Comparison of ENCODE assay signal across 8 mouse cellular contexts in the genomic region with DNA sequence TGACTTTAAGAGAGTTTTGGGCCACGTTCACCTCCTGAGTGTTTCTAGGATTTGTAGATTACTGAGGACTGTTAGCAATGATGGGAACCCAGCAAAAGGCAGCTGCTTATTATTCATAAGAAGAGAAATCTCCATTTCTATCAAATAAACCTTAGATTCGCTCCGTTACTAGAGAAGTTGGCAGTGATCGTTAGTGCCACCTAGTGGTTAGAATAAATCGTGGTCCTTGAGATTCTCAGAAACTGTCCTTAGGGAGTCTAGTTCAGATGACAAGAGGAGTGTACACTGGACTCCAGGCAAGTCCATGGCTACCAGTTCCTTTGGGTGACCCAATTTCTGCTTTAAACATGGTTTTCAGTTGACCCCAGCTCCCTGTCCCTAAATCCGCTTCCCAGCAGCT. TPM values are rescaled to one million over a fixed set of nuclear protein-coding genes. Genes with fewer than 3 reads are reported as not detected.
DNase-seq lines count a peak whose midpoint lies in the region; ATAC-seq and TF ChIP-seq lines count a peak whose summit lies in the region.

No protein-coding gene starts in this region.

- no peaks in the 10 kb centered on the region for H3K4me1 ChIP-seq in G1E (ENCODE audit: insufficient read depth, low read depth, low read length)
- H3K4me1 ChIP-seq in heart, embryonic 14.5 days (ENCODE audit: control insufficient read depth in 2 of 2, insufficient read depth in 2 of 2, low read length in 2 of 2), result peaks cover 10 to 11% of the 10 kb centered on the region in 2 experiments
- H3K4me1 ChIP-seq in midbrain, embryonic 14.5 days (ENCODE audit: control insufficient read depth, insufficient read depth, low read length), result no peaks in the 10 kb centered on the region

- peak; percentile 72 for DNase-seq in layer of hippocampus, adult 9-10 months (ENCODE audit: low spot score)
- DNase-seq in layer of hippocampus, postnatal 25 days (ENCODE audit: extremely low spot score in 1 of 2, low spot score in 1 of 2), result no peak
- no peak for DNase-seq in G1E (ENCODE audit: low spot score)
- peak; percentile 74 for DNase-seq in adipocyte (ENCODE audit: low spot score)
- DNase-seq in midbrain, embryonic 14.5 days, result peak; percentile 88
- no peak for DNase-seq in thymus, postnatal 25 days

- TF ChIP-seq CTCF in G1E (IDR thresholded peaks at IDR 0.05; ENCODE audit: low read depth, low read length), result peak; percentile 39; the same call in 1 of the 2 replicates

- no peak for ATAC-seq in G1E (ENCODE audit: extremely low read depth, insufficient number of reproducible peaks, low FRiP score, poor library complexity, severe bottlenecking)
- no peak for ATAC-seq in heart, embryonic 14.5 days (ENCODE audit: insufficient number of reproducible peaks, insufficient read depth, low FRiP score, low read depth)
- no peak; the same call in 1 of the 2 replicates for ATAC-seq in midbrain, embryonic 14.5 days (ENCODE audit: low FRiP score, low TSS enrichment)
- ATAC-seq in inflammation-experienced regulatory T-cells, adult 6 months, result no peak

- H3K4me2 ChIP-seq in heart, embryonic 14.5 days (ENCODE audit: low read length), result peak overlapping the region; percentile 37; the same call in 1 of the 2 replicates
- no peak overlapping the region for H3K4me2 ChIP-seq in midbrain, embryonic 14.5 days (ENCODE audit: low read length)

- no peaks in the 10 kb centered on the region for H3K9me3 ChIP-seq in G1E (replicated peaks)
- no peaks in the 10 kb centered on the region for H3K9me3 ChIP-seq in heart, embryonic 14.5 days (ENCODE audit: control insufficient read depth, low read length)
- no peaks in the 10 kb centered on the region for H3K9me3 ChIP-seq in midbrain, embryonic 14.5 days (ENCODE audit: control insufficient read depth, low read length)

- no peaks in the 10 kb centered on the region for H3K36me3 ChIP-seq in G1E (replicated peaks)
- no peaks in the 10 kb centered on the region for H3K36me3 ChIP-seq in heart, embryonic 14.5 days (ENCODE audit: control insufficient read depth, insufficient read depth, low read length)
- no peaks in the 10 kb centered on the region for H3K36me3 ChIP-seq in midbrain, embryonic 14.5 days (ENCODE audit: control insufficient read depth, insufficient read depth, low read length)

- WGBS in heart, embryonic 14.5 days, result 21% methylated on average over 6 of the region's 6 CpGs
- 24% methylated on average over 6 of the region's 6 CpGs for WGBS in midbrain, embryonic 14.5 days

- H3K27me3 ChIP-seq in G1E (ENCODE audit: insufficient read depth, low read length), result 0 out of 2 replicates have a peak, but pooled peaks cover 7% of the 10 kb centered on the region
- H3K27me3 ChIP-seq in heart, embryonic 14.5 days (ENCODE audit: control insufficient read depth, insufficient read depth, low read length), result no peaks in the 10 kb centered on the region
- no peaks in the 10 kb centered on the region for H3K27me3 ChIP-seq in midbrain, embryonic 14.5 days (ENCODE audit: control insufficient read depth, insufficient read depth, low read length)

- H3K4me3 ChIP-seq in G1E (ENCODE audit: low read depth, low read length), result no peak overlapping the region
- H3K4me3 ChIP-seq in heart, embryonic 14.5 days (ENCODE audit: control insufficient read depth in 1 of 2, insufficient read depth in 1 of 2, low read depth in 1 of 2, low read length in 2 of 2), result no peak overlapping the region
- no peak overlapping the region for H3K4me3 ChIP-seq in midbrain, embryonic 14.5 days (replicated peaks; ENCODE audit: low read depth, low read length)

- H3K27ac ChIP-seq in heart, embryonic 14.5 days (replicated peaks in 1 of 2; ENCODE audit: control insufficient read depth in 1 of 2, insufficient read depth in 1 of 2, low read depth in 2 of 2, low read length in 2 of 2), result no peak overlapping the region
- no peak overlapping the region for H3K27ac ChIP-seq in midbrain, embryonic 14.5 days (replicated peaks; ENCODE audit: low read depth, low read length)

- H3K9ac ChIP-seq in heart, embryonic 14.5 days (ENCODE audit: low read length), result no peak overlapping the region
- H3K9ac ChIP-seq in midbrain, embryonic 14.5 days (replicated peaks; ENCODE audit: low read length), result no peak overlapping the region

RNA-seq across cellular contexts. Expression of gene Dst, which starts 58.3 kb away (rescaled TPM):
- total RNA-seq in layer of hippocampus, postnatal 25 days (2021), result 100 to 1,000 TPM; 186 to 223 TPM
- total RNA-seq in G1E (2014; fragmentation: Nextera tagmentation) (0.83 TPM in 1 of 2 replicates, not detected in the other), G1E (2017) (0.70 and 1.1 TPM in 2 replicates)
- not detected in 2 replicates for polyA plus RNA-seq in G1E (2012)
- polyA plus RNA-seq in heart, embryonic 14.5 days (2014; fragmentation: Nextera tagmentation; extraction: Ambion mirVana), result 38.2 and 38.6 TPM in 2 replicates
- polyA plus RNA-seq in midbrain, embryonic 14.5 days (2014; fragmentation: Nextera tagmentation; extraction: Ambion mirVana), result 53.2 and 59.8 TPM in 2 replicates
- 10 to 100 TPM; 18.1 to 31.7 (median 20.6) TPM for polyA plus RNA-seq in inflammation-experienced regulatory T-cells, adult 6 months (2017; shearing (Covaris generic))

RNA-seq across cellular contexts. Expression of gene Bend6, which starts 58.7 kb away (rescaled TPM):
- total RNA-seq in layer of hippocampus, postnatal 25 days (2021), result 10 to 100 TPM; 68.7 to 72.5 TPM
- total RNA-seq in G1E (2014; fragmentation: Nextera tagmentation), result not detected in 2 replicates
- total RNA-seq in G1E (2017), result not detected in 2 replicates
- polyA plus RNA-seq in G1E (2012), result not detected in 2 replicates
- 4.7 and 6.0 TPM in 2 replicates for polyA plus RNA-seq in heart, embryonic 14.5 days (2014; fragmentation: Nextera tagmentation; extraction: Ambion mirVana)
- polyA plus RNA-seq in midbrain, embryonic 14.5 days (2014; fragmentation: Nextera tagmentation; extraction: Ambion mirVana), result 32.1 and 40.6 TPM in 2 replicates
- 1 to 10 TPM in 2 of 3 experiments, under 1 TPM in 1; 0.96 to 8.0 (median 2.4) TPM for polyA plus RNA-seq in inflammation-experienced regulatory T-cells, adult 6 months (2017; shearing (Covaris generic))

Comparison
In these comparisons a context has a peak if more than half of its experiments do, and no peak if none do; other contexts are left out.
1. DNase-seq: peak in layer of hippocampus, adult 9-10 months (single experiment), adipocyte (single experiment) and midbrain, embryonic 14.5 days (single experiment); none in layer of hippocampus, postnatal 25 days (0 of 2), G1E (single experiment) and thymus, postnatal 25 days (single experiment).
2. RNA of gene Dst, which starts 58.3 kb away (polyA plus RNA-seq): 53.2 to 59.8 TPM in midbrain, embryonic 14.5 days, 38.2 to 38.6 TPM in heart, embryonic 14.5 days and 18.1 to 31.7 TPM in inflammation-experienced regulatory T-cells, adult 6 months; not detected in G1E; every median in the first group is over 10 times any median in the second.